Mouse (Mus musculus) thymus, adult 2 months (tissue): ENCODE data around the gene Irx3. TPM values are rescaled to one million over a fixed set of nuclear protein-coding genes. Genes with fewer than 3 reads are reported as not detected.

Source experiments
- DNase-seq: peaks from one replicate; pipeline ENCODE4 v3.0.0; 2021
- H3K27ac ChIP-seq: fragments of 200-500 bp; 2 replicates; pipeline ENCODE4 v1.5.1; 2012; ENCODE audit warnings: low read length, control low read depth; ENCODE audit not compliant: control insufficient read depth, insufficient read depth
- H3K27me3 ChIP-seq: fragments of 200-500 bp; 2 replicates; pipeline ENCODE4 v1.6.1; 2012; ENCODE audit warnings: mild to moderate bottlenecking, low read length, moderate library complexity, mixed read lengths; ENCODE audit not compliant: control insufficient read depth, insufficient read depth
- H3K36me3 ChIP-seq: fragments of 200-500 bp; 2 replicates; pipeline ENCODE4 v1.6.1; 2012; ENCODE audit warnings: mild to moderate bottlenecking, low read length, moderate library complexity; ENCODE audit not compliant: control insufficient read depth, insufficient read depth
- H3K4me1 ChIP-seq: fragments of 200-500 bp; replicated peaks from 2 replicates; pipeline ENCODE4 v1.6.1; 2012; ENCODE audit warnings: low read length; ENCODE audit not compliant: control insufficient read depth, insufficient read depth
- H3K4me3 ChIP-seq: fragments of 200-500 bp; 2 replicates; pipeline ENCODE4 v1.5.1; 2012; ENCODE audit warnings: mild to moderate bottlenecking, low read length, control low read depth, moderate library complexity; ENCODE audit not compliant: control insufficient read depth, insufficient read depth
- CTCF ChIP-seq: fragments of 200-500 bp; IDR thresholded peaks from 2 replicates; pipeline ENCODE4 v1.5.1; 2012; ENCODE audit warnings: mild to moderate bottlenecking, control low read depth, low read length, moderate library complexity, borderline replicate concordance; ENCODE audit not compliant: control insufficient read depth, poor library complexity, insufficient read depth; ENCODE audit errors: extremely low read depth
- POLR2A ChIP-seq: fragments of 200-500 bp; IDR thresholded peaks from 2 replicates; pipeline ENCODE4 v1.6.1; 2012; ENCODE audit warnings: mild to moderate bottlenecking, low read length, control low read depth, moderate library complexity; ENCODE audit not compliant: control insufficient read depth, poor library complexity, insufficient read depth; ENCODE audit errors: extremely low read depth
- WGBS: fragments of 180-500 bp; shearing (Covaris S2); methylation state at CpG from one replicate; pipeline ENCODE4 v1.1.7; 2018; 5-methylcytosine and 5-hydroxymethylcytosine counted together
- polyA plus RNA-seq: library from polyadenylated mRNA; depleted of rRNA; stranded (reverse); fragments of >200 nt; gene quantifications from 2 replicates; pipeline ENCODE4 v1.2.3, GENCODE M21; 2012

The Irx3 gene
- polyA plus RNA-seq, 1 experiment = 2.9 TPM

DNA sequence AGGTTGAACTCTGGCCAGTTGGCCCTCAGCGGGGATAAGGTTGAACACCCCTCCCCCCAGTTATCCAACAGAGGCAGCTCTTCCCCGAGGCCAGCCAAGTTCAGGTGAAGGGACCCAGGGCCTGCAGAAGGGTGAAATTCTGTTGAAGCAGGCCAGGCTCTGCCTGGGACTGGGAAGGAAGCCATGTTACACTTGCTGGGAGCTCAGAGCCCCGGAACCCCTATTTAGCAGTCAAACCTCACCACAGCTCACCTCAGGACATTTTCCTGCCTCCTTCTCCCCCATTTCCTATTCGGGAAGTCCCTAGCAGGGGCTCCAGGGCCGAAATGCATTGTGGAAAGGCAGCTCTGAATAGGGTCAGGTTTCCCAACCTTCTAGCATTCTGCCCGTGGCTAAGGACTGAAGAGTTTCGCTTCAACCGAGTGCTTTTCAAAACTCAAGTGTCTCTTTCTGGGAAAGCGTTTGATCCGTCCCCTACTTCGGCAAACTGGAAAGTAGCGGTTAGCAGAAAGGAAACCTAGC, 4.9 kb upstream of the Irx3 start:
- TF ChIP-seq CTCF (no peak), POLR2A (no peak)
- no peaks in the 10 kb centered on the region for H3K4me1 ChIP-seq
- H3K27ac ChIP-seq = no peak overlapping the region
- DNase-seq = no peak
- H3K36me3 ChIP-seq = no peaks in the 10 kb centered on the region
- 8% methylated on average over 12 of the region's 12 CpGs for WGBS
- H3K4me3 ChIP-seq = no peak overlapping the region
- H3K27me3 ChIP-seq = peaks cover 28% of the 10 kb centered on the region; the same call in 1 of the 2 replicates

GRCm38 (mm10) chr8:91806084-91806719, 4.3 kb upstream of the Irx3 start:
- Histone ChIP-seq H3K27ac (no peak overlapping the region), H3K27me3 (peaks cover 33% of the 10 kb centered on the region; the same call in 1 of the 2 replicates), H3K4me1 (peaks cover 6% of the 10 kb centered on the region), H3K4me3 (no peak overlapping the region), H3K36me3 (no peaks in the 10 kb centered on the region)
- WGBS = 11% methylated on average over 33 of the region's 33 CpGs
- TF ChIP-seq POLR2A (no peak), CTCF (no peak)
- no peak for DNase-seq

- no peak for DNase-seq
- Histone ChIP-seq H3K27me3 (peaks cover 41% of the 10 kb centered on the region; the same call in 1 of the 2 replicates), H3K27ac (no peak overlapping the region), H3K4me3 (0 out of 2 replicates have a peak overlapping the region, but pooled peaks have one; percentile 13), H3K4me1 (peaks cover 7% of the 10 kb centered on the region), H3K36me3 (no peaks in the 10 kb centered on the region)
- WGBS = 2% methylated on average over 32 of the region's 32 CpGs
- TF ChIP-seq POLR2A (no peak), CTCF (no peak)
Measured at GRCm38 (mm10) chr8:91805254-91805671, 3.4 kb upstream of the Irx3 start.

DNA sequence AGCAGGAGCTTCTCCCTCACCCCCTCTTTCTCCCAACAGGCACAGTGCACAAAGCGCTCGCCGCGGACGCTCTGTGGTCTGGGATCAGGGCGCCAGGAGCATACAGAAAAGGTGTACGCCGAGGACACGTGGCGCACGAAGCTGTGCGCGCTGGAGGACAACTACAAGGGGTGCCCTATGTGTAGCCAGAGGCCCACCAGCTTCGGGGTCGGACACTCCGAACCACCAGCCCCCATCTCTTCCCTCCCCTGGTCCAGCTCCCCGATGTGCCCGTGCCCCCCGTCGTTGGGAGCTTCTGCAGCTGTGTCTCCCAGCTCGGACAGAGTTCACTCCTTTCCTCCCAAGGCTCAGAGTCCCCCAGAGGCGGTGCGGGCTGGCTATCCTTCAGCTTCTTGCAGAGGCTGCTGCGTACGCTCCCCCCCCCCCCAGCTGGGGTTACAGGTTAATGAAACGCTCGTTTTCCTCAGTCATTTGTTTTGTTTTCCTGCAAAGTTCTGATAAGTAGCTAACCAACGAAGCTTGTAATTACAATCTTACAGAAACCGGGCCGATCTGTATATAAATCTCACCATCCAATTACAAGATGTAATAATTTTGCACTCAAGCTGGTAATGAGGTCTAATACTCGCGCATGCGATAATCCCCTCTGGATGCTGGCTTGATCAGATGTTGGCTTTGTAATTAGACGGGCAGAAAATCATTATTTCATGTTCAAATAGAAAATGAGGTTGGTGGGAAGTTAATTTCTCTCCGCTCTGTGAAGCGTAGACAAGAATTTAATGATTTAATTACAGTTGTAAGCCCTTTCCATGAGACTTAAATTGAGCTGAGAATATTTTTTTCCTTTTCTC, 2.8 kb upstream of the Irx3 start:
- no peak for DNase-seq

GRCm38 (mm10) chr8:91803515-91804402, 1.9 kb upstream of the Irx3 start:
- Histone ChIP-seq H3K4me1 (peaks cover 7% of the 10 kb centered on the region), H3K27me3 (peaks cover 42% of the 10 kb centered on the region; the same call in 1 of the 2 replicates), H3K36me3 (no peaks in the 10 kb centered on the region), H3K27ac (no peak overlapping the region), H3K4me3 (no peak overlapping the region)
- TF ChIP-seq POLR2A = no peak
- TF ChIP-seq CTCF = no peak
- 17% methylated on average over 28 of the region's 28 CpGs for WGBS
- DNase-seq = no peak

More for the DNA sequence above, 2.8 kb upstream of the Irx3 start:
- H3K36me3 ChIP-seq = no peaks in the 10 kb centered on the region
- TF ChIP-seq CTCF (no peak), POLR2A (no peak)
- no peak overlapping the region for H3K4me3 ChIP-seq
- peaks cover 42% of the 10 kb centered on the region; the same call in 1 of the 2 replicates for H3K27me3 ChIP-seq
- WGBS = 9% methylated on average over 36 of the region's 36 CpGs
- H3K4me1 ChIP-seq = peaks cover 7% of the 10 kb centered on the region
- H3K27ac ChIP-seq = no peak overlapping the region
